ENCODE assay signal across 23 mouse cellular contexts in genomic region chr1:190748937-190749336, GRCm38 (mm10).
DNase-seq lines count a peak whose midpoint lies in the region; ATAC-seq and TF ChIP-seq lines count a peak whose summit lies in the region.
"Had no signal": no experiment of that assay in that cellular context is flagged by ENCODE, and none has a peak within 500 bp of the region (broad histone marks: within the 10 kb centered on the region; RNA-seq: fewer than 3 reads in every experiment).

No protein-coding gene starts in this region.

- ATAC-seq in liver, postnatal 0 days, result no peak
- ATAC-seq in liver, embryonic 11.5 days (replicated peaks; ENCODE audit: low FRiP score), result no peak
- ATAC-seq: forebrain, embryonic 13.5 days; midbrain, embryonic 16.5 days had no signal

- no peak overlapping the region for H3K4me2 ChIP-seq in liver, postnatal 0 days (ENCODE audit: low read depth, low read length)
- no peak overlapping the region for H3K4me2 ChIP-seq in liver, embryonic 11.5 days
- H3K4me2 ChIP-seq: forebrain, embryonic 13.5 days; hindbrain, embryonic 15.5 days; liver, embryonic 13.5 days; neural tube, embryonic 13.5 days had no signal

- no peaks in the 10 kb centered on the region for H3K36me3 ChIP-seq in liver, postnatal 0 days (replicated peaks; ENCODE audit: insufficient read depth, low read length)
- H3K36me3 ChIP-seq in liver, embryonic 11.5 days (ENCODE audit: control insufficient read depth, insufficient read depth, low read length), result no peaks in the 10 kb centered on the region
- no peaks in the 10 kb centered on the region for H3K36me3 ChIP-seq in ES-Bruce4 (ENCODE audit: control insufficient read depth, insufficient read depth, low read length, poor library complexity, severe bottlenecking)
- H3K36me3 ChIP-seq: heart, embryonic 10.5 days; hindbrain, embryonic 15.5 days; liver, embryonic 13.5 days; midbrain, embryonic 10.5 days; neural tube, embryonic 13.5 days had no signal

- H3K4me3 ChIP-seq in liver, postnatal 0 days (ENCODE audit: low read depth, low read length), result no peak overlapping the region
- H3K4me3 ChIP-seq in liver, embryonic 11.5 days (ENCODE audit: low read depth, low read length), result no peak overlapping the region
- no peak overlapping the region for H3K4me3 ChIP-seq in ES-Bruce4 (ENCODE audit: low read depth, low read length)
- H3K4me3 ChIP-seq: forebrain, embryonic 13.5 days; heart, embryonic 10.5 days; hindbrain, embryonic 15.5 days; liver, embryonic 13.5 days; midbrain, embryonic 10.5 days; neural tube, embryonic 13.5 days had no signal

- no peak overlapping the region for H3K27ac ChIP-seq in liver, postnatal 0 days (ENCODE audit: low read depth)
- no peak overlapping the region for H3K27ac ChIP-seq in liver, embryonic 11.5 days (ENCODE audit: low read depth, low read length)
- H3K27ac ChIP-seq in ES-Bruce4 (ENCODE audit: insufficient read depth, low read length), result no peak overlapping the region
- H3K27ac ChIP-seq: forebrain, embryonic 13.5 days; heart, embryonic 10.5 days; hindbrain, embryonic 15.5 days; kidney, postnatal 0 days; liver, embryonic 13.5 days; midbrain, embryonic 10.5 days; neural tube, embryonic 13.5 days had no signal

- no peaks in the 10 kb centered on the region for H3K9me3 ChIP-seq in liver, postnatal 0 days (ENCODE audit: low read length)
- no peaks in the 10 kb centered on the region for H3K9me3 ChIP-seq in liver, embryonic 11.5 days (ENCODE audit: control insufficient read depth, low read length)
- H3K9me3 ChIP-seq in ES-Bruce4 (replicated peaks; ENCODE audit: control insufficient read depth, insufficient read depth, low read length, poor library complexity, severe bottlenecking), result peaks cover 6% of the 10 kb centered on the region; the same call in 1 of the 2 replicates
- H3K9me3 ChIP-seq: heart, embryonic 10.5 days; hindbrain, embryonic 15.5 days; liver, embryonic 13.5 days; midbrain, embryonic 10.5 days had no signal

- H3K27me3 ChIP-seq in liver, postnatal 0 days (ENCODE audit: insufficient read depth, low read length), result no peaks in the 10 kb centered on the region
- no peaks in the 10 kb centered on the region for H3K27me3 ChIP-seq in liver, embryonic 11.5 days (replicated peaks; ENCODE audit: control insufficient read depth, insufficient read depth, low read length)
- no peaks in the 10 kb centered on the region for H3K27me3 ChIP-seq in ES-Bruce4 (ENCODE audit: control insufficient read depth, insufficient read depth, low read length, poor library complexity, severe bottlenecking)
- H3K27me3 ChIP-seq: forebrain, embryonic 13.5 days; hindbrain, embryonic 15.5 days; liver, embryonic 13.5 days; neural tube, embryonic 13.5 days had no signal

- no peak overlapping the region for H3K9ac ChIP-seq in liver, postnatal 0 days (replicated peaks)
- no peak overlapping the region for H3K9ac ChIP-seq in liver, embryonic 11.5 days (ENCODE audit: low read depth, low read length)
- H3K9ac ChIP-seq in ES-Bruce4 (ENCODE audit: low read depth, poor library complexity, severe bottlenecking), result no peak overlapping the region
- H3K9ac ChIP-seq: forebrain, embryonic 13.5 days; hindbrain, embryonic 15.5 days; liver, embryonic 13.5 days; neural tube, embryonic 13.5 days had no signal

- H3K4me1 ChIP-seq in liver, postnatal 0 days (ENCODE audit: insufficient read depth), result no peaks in the 10 kb centered on the region
- no peaks in the 10 kb centered on the region for H3K4me1 ChIP-seq in liver, embryonic 11.5 days (replicated peaks; ENCODE audit: control insufficient read depth, insufficient read depth, low read length)
- no peaks in the 10 kb centered on the region for H3K4me1 ChIP-seq in ES-Bruce4 (ENCODE audit: control insufficient read depth, insufficient read depth, low read length)
- H3K4me1 ChIP-seq: heart, embryonic 10.5 days; hindbrain, embryonic 15.5 days; liver, embryonic 13.5 days; neural tube, embryonic 13.5 days had no signal

- peak; percentile 18 for DNase-seq in adrenal gland, postnatal 14 days
- DNase-seq in adrenal gland, postnatal 25 days, result no peak
- no peak for DNase-seq in liver, postnatal 0 days
- no peak for DNase-seq in liver, embryonic 11.5 days (ENCODE audit: low spot score)
- peak; percentile 59 for DNase-seq in ZHBTc4 (ENCODE audit: low read depth, low spot score)
- no peak for DNase-seq in gastrocnemius, postnatal 4 days (ENCODE audit: low spot score in 2 of 2)
- no peak for DNase-seq in embryo, embryonic 10 days (ENCODE audit: low spot score)
- DNase-seq: adrenal gland, postnatal 36 days; cerebellum, adult 2 months; gastrocnemius, postnatal 14 days; heart, adult 11 months; kidney, adult 8-10 months; liver, embryonic 13.5 days; lung, adult 2 months; lung, postnatal 14 days had no signal

- TF ChIP-seq EP300 in liver, postnatal 0 days (IDR thresholded peaks at IDR 0.05; ENCODE audit: low read depth), result no peak
- TF ChIP-seq EP300 in ES-Bruce4 (IDR thresholded peaks at IDR 0.05; ENCODE audit: insufficient read depth, low read depth, low read length), result no peak

- TF ChIP-seq CTCF in liver, postnatal 0 days (IDR thresholded peaks at IDR 0.05; ENCODE audit: low read depth), result 0 out of 2 replicates have a peak, but pooled peaks have one; percentile 14
- TF ChIP-seq CTCF in ES-Bruce4 (IDR thresholded peaks at IDR 0.05; ENCODE audit: low read depth, low read length), result peak; percentile 46

- 76% methylated on average over 10 of the region's 10 CpGs for WGBS in liver, postnatal 0 days (ENCODE audit: insufficient replicate concordance)
- 81% methylated on average over 10 of the region's 10 CpGs for WGBS in liver, embryonic 11.5 days

- TF ChIP-seq POLR2A in ES-Bruce4 (IDR thresholded peaks at IDR 0.05; ENCODE audit: insufficient read depth, low read length), result no peak

Comparison
In these comparisons a context has a peak if more than half of its experiments do, and no peak if none do; other contexts are left out.
1. DNase-seq: peak in adrenal gland, postnatal 14 days (single experiment) and ZHBTc4 (single experiment); none in adrenal gland, postnatal 25 days (single experiment), liver, postnatal 0 days (single experiment), liver, embryonic 11.5 days (single experiment), gastrocnemius, postnatal 4 days (0 of 2) and embryo, embryonic 10 days (single experiment).